Mouse (Mus musculus) forebrain, embryonic 15.5 days (tissue): ENCODE data around the gene Eif4h. TPM values are rescaled to one million over a fixed set of nuclear protein-coding genes. Genes with fewer than 3 reads are reported as not detected.

Experiments
- ATAC-seq: fragments of 200-750 bp; cut with Nextera tagmentation; replicated peaks from 2 replicates; pipeline ENCODE4 v1.8.0; 2017; ENCODE audit warnings: mild to moderate bottlenecking, moderate TSS enrichment, moderate library complexity
- H3K27ac ChIP-seq: fragments of 300-500 bp; sonication (generic); replicated peaks from 2 replicates; pipeline ENCODE4 v1.5.1; 2015; ENCODE audit warnings: mild to moderate bottlenecking, inconsistent platforms
- H3K27me3 ChIP-seq: fragments of 300-500 bp; sonication (generic); 2 replicates; pipeline ENCODE4 v1.6.1; 2015; ENCODE audit warnings: inconsistent platforms
- H3K36me3 ChIP-seq: fragments of 300-500 bp; sonication (generic); 2 replicates; pipeline ENCODE4 v1.6.1; 2015; ENCODE audit warnings: mild to moderate bottlenecking, inconsistent platforms
- H3K4me1 ChIP-seq: fragments of 300-500 bp; sonication (generic); 2 replicates; pipeline ENCODE4 v1.6.1; 2015; ENCODE audit warnings: inconsistent platforms
- H3K4me2 ChIP-seq: fragments of 300-500 bp; sonication (generic); replicated peaks from 2 replicates; pipeline ENCODE4 v1.6.1; 2015; ENCODE audit warnings: mild to moderate bottlenecking, inconsistent platforms
- H3K4me3 ChIP-seq: fragments of 300-500 bp; sonication (generic); 2 replicates; pipeline ENCODE4 v1.5.1; 2015; ENCODE audit warnings: mild to moderate bottlenecking, inconsistent platforms
- H3K9ac ChIP-seq: fragments of 300-500 bp; sonication (generic); replicated peaks from 2 replicates; pipeline ENCODE4 v1.6.1; 2015; ENCODE audit warnings: mild to moderate bottlenecking, inconsistent platforms
- H3K9me3 ChIP-seq: fragments of 300-500 bp; sonication (generic); 2 replicates; pipeline ENCODE4 v1.6.1; 2016; ENCODE audit warnings: inconsistent platforms
- WGBS: fragments of 180-500 bp; shearing (Covaris S2); methylation state at CpG from one replicate; pipeline ENCODE4 v1.1.7; 2015; ENCODE audit warnings: mixed read lengths; 5-methylcytosine and 5-hydroxymethylcytosine counted together
- polyA plus RNA-seq: library from polyadenylated mRNA; unstranded; fragments of >200 nt; fragmentation: Nextera tagmentation; extraction: Ambion mirVana; gene quantifications from 2 replicates; pipeline ENCODE4 v1.2.1, GENCODE M21; 2015

Gene Eif4h
- polyA plus RNA-seq, 1 experiment from 2014 or later = 408 TPM

- Histone ChIP-seq H3K9me3 (no peaks in the 10 kb centered on the region), H3K9ac (no peak overlapping the region), H3K4me3 (no peak overlapping the region), H3K4me1 (peaks cover 9% of the 10 kb centered on the region), H3K4me2 (no peak overlapping the region), H3K36me3 (peaks cover 53% of the 10 kb centered on the region), H3K27me3 (no peaks in the 10 kb centered on the region), H3K27ac (no peak overlapping the region)
- 61% methylated on average over 3 of the region's 3 CpGs for WGBS
- no peak for ATAC-seq
Observed at GRCm38 (mm10) chr5:134617071-134617470, 22.2 kb downstream of the Eif4h start.

GRCm38 (mm10) chr5:134615780-134616179 lies 23.5 kb downstream of the Eif4h start:
- WGBS = 67% methylated on average over 4 of the region's 4 CpGs
- Histone ChIP-seq H3K27me3 (no peaks in the 10 kb centered on the region), H3K9me3 (no peaks in the 10 kb centered on the region), H3K4me2 (no peak overlapping the region), H3K9ac (no peak overlapping the region), H3K4me1 (no peaks in the 10 kb centered on the region), H3K4me3 (no peak overlapping the region), H3K36me3 (peaks cover 41% of the 10 kb centered on the region), H3K27ac (no peak overlapping the region)
- no peak for ATAC-seq

GRCm38 (mm10) chr5:134615380-134615779 lies 23.9 kb downstream of the Eif4h start:
- no peak overlapping the region for H3K4me2 ChIP-seq

GRCm38 (mm10) chr5:134614802-134615201 lies 24.5 kb downstream of the Eif4h start, which contains the start of gene Lat2:
Gene Lat2, minus strand, starts transcription at chr5:134615025.
- Histone ChIP-seq H3K9me3 (no peaks in the 10 kb centered on the region), H3K4me3 (no peak within 1 kb of the TSS), H3K27ac (no peak within 1 kb of the TSS), H3K9ac (no peak within 1 kb of the TSS), H3K4me1 (no peaks in the 10 kb centered on the region), H3K4me2 (no peak within 1 kb of the TSS), H3K36me3 (peaks cover 31% of the 10 kb centered on the region), H3K27me3 (no peaks in the 10 kb centered on the region)
- no peak for ATAC-seq
- 91% methylated on average over 7 of the region's 7 CpGs for WGBS

More at GRCm38 (mm10) chr5:134615380-134615779, 23.9 kb downstream of the Eif4h start:
- H3K27ac ChIP-seq = no peak overlapping the region
- H3K4me3 ChIP-seq = no peak overlapping the region
- H3K36me3 ChIP-seq = peaks cover 37% of the 10 kb centered on the region
- 0 out of 2 replicates have a peak, but pooled peaks have one; percentile 21 for ATAC-seq
- WGBS = 88% methylated on average over 8 of the region's 8 CpGs
- H3K9ac ChIP-seq = no peak overlapping the region
- no peaks in the 10 kb centered on the region for H3K9me3 ChIP-seq
- H3K4me1 ChIP-seq = no peaks in the 10 kb centered on the region
- no peaks in the 10 kb centered on the region for H3K27me3 ChIP-seq

GRCm38 (mm10) chr5:134614296-134614695 lies 25.0 kb downstream of the Eif4h start:
- H3K36me3 ChIP-seq = peaks cover 26% of the 10 kb centered on the region
- no peak for ATAC-seq
- no peaks in the 10 kb centered on the region for H3K4me1 ChIP-seq
- H3K9me3 ChIP-seq = no peaks in the 10 kb centered on the region
- H3K27ac ChIP-seq = no peak overlapping the region
- no peak overlapping the region for H3K4me3 ChIP-seq
- WGBS = 93% methylated on average over 8 of the region's 8 CpGs
- H3K27me3 ChIP-seq = no peaks in the 10 kb centered on the region
- H3K9ac ChIP-seq = no peak overlapping the region
- H3K4me2 ChIP-seq = no peak overlapping the region

GRCm38 (mm10) chr5:134613727-134614126 lies 25.6 kb downstream of the Eif4h start:
- H3K9ac ChIP-seq = no peak overlapping the region
- no peaks in the 10 kb centered on the region for H3K4me1 ChIP-seq
- H3K4me3 ChIP-seq = no peak overlapping the region
- H3K9me3 ChIP-seq = no peaks in the 10 kb centered on the region
- H3K27ac ChIP-seq = no peak overlapping the region
- no peaks in the 10 kb centered on the region for H3K27me3 ChIP-seq
- H3K4me2 ChIP-seq = no peak overlapping the region
- H3K36me3 ChIP-seq = peaks cover 21% of the 10 kb centered on the region
- WGBS = 86% methylated on average over 9 of the region's 9 CpGs
- no peak for ATAC-seq

GRCm38 (mm10) chr5:134611810-134612521 lies 27.3 kb downstream of the Eif4h start:
- Histone ChIP-seq H3K27me3 (no peaks in the 10 kb centered on the region), H3K9me3 (no peaks in the 10 kb centered on the region), H3K4me1 (no peaks in the 10 kb centered on the region), H3K27ac (no peak overlapping the region), H3K4me2 (no peak overlapping the region), H3K4me3 (no peak overlapping the region), H3K36me3 (peaks cover 8% of the 10 kb centered on the region), H3K9ac (no peak overlapping the region)
- ATAC-seq = no peak
- WGBS = 75% methylated on average over 8 of the region's 8 CpGs

- no peak overlapping the region for H3K4me3 ChIP-seq
- H3K9me3 ChIP-seq = no peaks in the 10 kb centered on the region
- 85% methylated on average over 11 of the region's 12 CpGs for WGBS
- no peaks in the 10 kb centered on the region for H3K27me3 ChIP-seq
- no peak overlapping the region for H3K9ac ChIP-seq
- no peak overlapping the region for H3K4me2 ChIP-seq
- no peak overlapping the region for H3K27ac ChIP-seq
- no peaks in the 10 kb centered on the region for H3K4me1 ChIP-seq
- no peak for ATAC-seq
- H3K36me3 ChIP-seq = peaks cover 3% of the 10 kb centered on the region; the same call in 1 of the 2 replicates
Observed at GRCm38 (mm10) chr5:134609916-134610643, 29.2 kb downstream of the Eif4h start.

GRCm38 (mm10) chr5:134607121-134607520 lies 32.2 kb downstream of the Eif4h start:
- 74% methylated on average over 5 of the region's 5 CpGs for WGBS
- Histone ChIP-seq H3K9ac (no peak overlapping the region), H3K27ac (no peak overlapping the region), H3K4me3 (no peak overlapping the region), H3K36me3 (no peaks in the 10 kb centered on the region), H3K4me1 (no peaks in the 10 kb centered on the region), H3K9me3 (no peaks in the 10 kb centered on the region), H3K27me3 (no peaks in the 10 kb centered on the region), H3K4me2 (no peak overlapping the region)
- no peak for ATAC-seq

GRCm38 (mm10) chr5:134606314-134606713 lies 33.0 kb downstream of the Eif4h start:
- Histone ChIP-seq H3K27ac (no peak overlapping the region), H3K9ac (no peak overlapping the region), H3K27me3 (no peaks in the 10 kb centered on the region), H3K36me3 (no peaks in the 10 kb centered on the region), H3K4me3 (no peak overlapping the region), H3K9me3 (no peaks in the 10 kb centered on the region), H3K4me1 (no peaks in the 10 kb centered on the region), H3K4me2 (no peak overlapping the region)
- no peak for ATAC-seq

- Histone ChIP-seq H3K9ac (no peak overlapping the region), H3K4me3 (no peak overlapping the region)
- ATAC-seq = no peak
Observed at GRCm38 (mm10) chr5:134604376-134604775, 34.9 kb downstream of the Eif4h start.

GRCm38 (mm10) chr5:134597711-134598110 lies 41.6 kb downstream of the Eif4h start:
- Histone ChIP-seq H3K4me1 (no peaks in the 10 kb centered on the region), H3K4me3 (no peak overlapping the region), H3K9ac (no peak overlapping the region), H3K4me2 (no peak overlapping the region), H3K27ac (no peak overlapping the region), H3K27me3 (no peaks in the 10 kb centered on the region), H3K36me3 (peaks cover 55% of the 10 kb centered on the region), H3K9me3 (no peaks in the 10 kb centered on the region)
- ATAC-seq = no peak
- WGBS = 78% methylated on average over 10 of the region's 10 CpGs

More at GRCm38 (mm10) chr5:134604376-134604775, 34.9 kb downstream of the Eif4h start:
- WGBS = 85% methylated on average over 11 of the region's 11 CpGs
- Histone ChIP-seq H3K27ac (no peak overlapping the region), H3K4me1 (no peaks in the 10 kb centered on the region), H3K36me3 (0 out of 2 replicates have a peak, but pooled peaks cover 5% of the 10 kb centered on the region), H3K27me3 (no peaks in the 10 kb centered on the region), H3K4me2 (no peak overlapping the region), H3K9me3 (no peaks in the 10 kb centered on the region)
